Mouse (Mus musculus): ENCODE results near the gene Ryr2.
"Not testable (repeated sequence)": the region's sequence is repeated elsewhere in the genome, so short reads cannot be mapped to it uniquely, and the experiment has no call there.

Ryr2 gene

DNA sequence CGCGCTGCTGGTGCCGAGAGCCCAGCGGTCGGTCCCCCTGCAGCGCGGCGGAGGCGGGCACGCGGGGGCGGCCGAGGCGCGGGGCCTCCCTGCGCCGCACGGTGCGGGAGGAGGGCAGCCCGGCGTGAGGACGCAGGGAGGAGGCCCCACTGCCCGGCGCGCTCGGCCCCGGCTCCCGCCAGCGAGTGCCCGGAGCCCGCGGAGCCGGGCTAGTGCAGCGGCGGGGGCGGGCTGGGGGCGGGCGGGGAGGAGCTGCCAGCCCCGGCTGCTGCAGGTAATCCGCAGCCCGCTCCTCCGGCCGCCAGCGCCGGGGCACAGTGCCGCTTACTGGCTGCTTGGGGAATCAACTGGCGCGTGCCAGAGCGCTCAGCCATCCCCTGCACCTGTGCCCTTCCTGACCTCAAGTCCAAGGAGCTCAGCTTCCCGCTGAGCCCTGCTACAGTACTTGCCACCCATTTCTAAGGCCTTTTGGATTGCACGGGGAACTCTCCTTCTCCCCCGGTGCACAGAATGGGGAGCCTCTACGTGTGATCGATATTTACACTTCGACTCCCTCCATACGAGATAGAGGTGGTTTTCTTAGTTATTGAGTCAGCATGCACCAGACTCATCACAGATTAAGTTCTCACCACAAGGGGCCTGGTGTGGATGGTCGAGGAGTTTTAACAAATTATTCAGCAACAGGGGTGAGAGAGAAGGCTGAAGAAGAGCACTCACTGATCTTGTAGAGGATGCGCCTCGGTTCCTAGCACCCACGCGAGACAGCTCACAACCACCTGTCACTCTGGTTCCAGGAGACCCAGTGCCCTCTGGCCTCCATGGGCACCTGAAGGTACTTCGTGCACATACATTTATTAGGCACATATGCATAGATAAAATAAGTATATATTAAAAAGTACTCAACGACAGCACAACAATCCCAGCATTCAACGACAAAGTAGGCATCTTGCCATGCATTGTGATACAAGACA is at the start of gene Ryr2:
Ryr2 (minus strand) TSS at position 284 of the 971 bp plus-strand sequence.
- DNase-seq (ENCODE audit: low read depth, low spot score): peak; percentile 94

DNA sequence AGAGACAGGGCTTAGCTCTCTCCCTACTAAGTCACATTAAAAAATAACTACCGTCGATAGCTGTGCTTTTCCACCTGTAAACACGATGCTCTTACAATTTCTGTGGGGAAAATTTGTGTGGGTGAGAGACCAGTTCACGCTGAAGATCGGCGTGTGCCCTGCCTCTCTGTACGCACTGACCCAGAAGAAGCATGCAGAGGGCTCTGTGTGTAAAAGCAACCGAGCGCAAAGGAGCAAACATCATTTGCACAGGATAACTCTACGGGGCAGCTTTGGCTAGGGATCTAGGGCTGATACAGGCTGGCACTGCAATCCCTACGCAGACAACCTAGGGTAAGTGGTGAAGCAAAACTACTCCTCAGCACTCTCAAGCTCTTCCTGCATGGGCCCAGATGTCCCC is 47.2 kb upstream of the Ryr2 start:
- no peak for DNase-seq (ENCODE audit: low read depth, low spot score)

DNA sequence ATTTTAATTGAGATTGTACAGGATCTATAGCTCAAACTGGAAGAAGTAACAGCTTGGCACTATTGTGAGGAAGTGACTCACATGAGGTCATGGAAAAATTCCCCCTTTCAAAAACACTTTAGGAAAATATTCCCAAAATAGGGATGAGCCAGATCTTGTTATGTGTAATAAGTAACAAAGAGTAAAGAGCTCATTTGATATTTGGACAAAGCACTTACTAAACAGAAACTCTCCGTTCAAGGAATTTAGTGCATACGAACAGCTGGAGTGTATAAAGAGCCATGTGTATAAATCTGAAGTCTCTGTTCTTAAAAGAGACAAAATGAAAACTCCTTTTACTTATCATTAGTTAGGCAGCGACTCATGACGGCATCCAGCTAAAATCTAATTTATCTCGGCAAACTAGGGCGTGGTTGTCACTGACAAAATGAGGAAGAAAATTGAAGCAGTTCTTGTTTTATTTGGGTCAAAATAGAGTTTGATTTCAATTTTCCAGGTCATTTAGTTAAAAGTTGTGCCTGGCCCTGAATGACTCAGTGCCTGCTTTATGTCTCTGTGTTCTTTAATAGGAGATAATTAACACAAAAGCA is 40.3 kb upstream of the Ryr2 start:
- DNase-seq (ENCODE audit: low read depth, low spot score): no peak

- DNase-seq (ENCODE audit: low read depth, low spot score): no peak
Measured at GRCm38 (mm10) chr13:12146402-12146801, 39.7 kb upstream of the Ryr2 start.

GRCm38 (mm10) chr13:12143347-12143746 is 36.6 kb upstream of the Ryr2 start:
- DNase-seq (ENCODE audit: low read depth, low spot score): peak; percentile 29

- not testable (repeated sequence) for DNase-seq (ENCODE audit: low read depth, low spot score)
Measured at GRCm38 (mm10) chr13:12136461-12136860, 29.7 kb upstream of the Ryr2 start.

GRCm38 (mm10) chr13:12133549-12133948 is 26.8 kb upstream of the Ryr2 start:
- no peak for DNase-seq (ENCODE audit: low read depth, low spot score)

GRCm38 (mm10) chr13:12132160-12132710 is 25.5 kb upstream of the Ryr2 start:
- no peak for DNase-seq (ENCODE audit: low read depth, low spot score)

DNA sequence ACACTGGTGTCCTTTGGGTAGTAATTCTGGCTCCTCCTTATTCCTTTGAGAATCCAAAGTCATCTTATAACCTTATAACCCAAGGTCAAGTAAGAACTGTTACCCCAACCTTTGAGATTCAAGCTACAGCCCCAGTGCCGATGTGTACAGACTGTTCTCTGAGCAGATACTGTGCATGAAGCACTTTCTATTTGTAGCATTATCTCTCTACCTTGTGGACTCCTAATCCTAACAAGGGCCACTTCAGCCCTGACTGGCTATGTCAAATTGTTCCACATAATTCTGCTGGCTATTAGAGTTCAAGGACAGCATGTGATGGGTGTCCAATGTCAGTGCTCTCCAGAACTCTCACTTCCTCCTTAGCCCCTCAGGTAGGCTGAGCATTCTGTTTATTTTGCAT is 22.4 kb upstream of the Ryr2 start:
- DNase-seq (ENCODE audit: low read depth, low spot score): no peak

GRCm38 (mm10) chr13:12126099-12126498 is 19.4 kb upstream of the Ryr2 start:
- DNase-seq (ENCODE audit: low read depth, low spot score): peak; percentile 67

GRCm38 (mm10) chr13:12124940-12125540 is 18.3 kb upstream of the Ryr2 start:
- peak; percentile 94 for DNase-seq (ENCODE audit: low read depth, low spot score)

- no peak for DNase-seq (ENCODE audit: low read depth, low spot score)
Measured at GRCm38 (mm10) chr13:12115551-12115950, 8.8 kb upstream of the Ryr2 start.

GRCm38 (mm10) chr13:12114816-12115215 is 8.1 kb upstream of the Ryr2 start:
- no peak for DNase-seq (ENCODE audit: low read depth, low spot score)

DNA sequence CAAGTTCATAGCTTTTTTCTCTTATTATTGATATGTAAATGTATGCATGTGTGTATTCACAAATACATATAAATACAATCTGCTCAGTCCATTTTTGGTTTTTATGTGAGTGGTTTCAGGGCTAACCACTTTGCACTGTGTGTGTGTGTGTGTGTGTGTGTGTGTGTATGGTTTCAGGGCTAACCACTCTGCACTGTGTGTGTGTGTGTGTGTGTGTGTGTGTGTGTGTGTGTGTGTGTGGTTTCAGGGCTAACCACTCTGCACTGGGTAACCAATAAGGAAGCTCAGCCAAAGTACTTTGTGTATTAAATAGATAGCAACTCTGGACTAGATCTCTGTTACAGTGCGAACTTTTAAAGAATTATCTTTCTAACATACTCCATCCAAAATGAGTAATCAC is 2.2 kb upstream of the Ryr2 start:
- no peak for DNase-seq (ENCODE audit: low read depth, low spot score)

DNA sequence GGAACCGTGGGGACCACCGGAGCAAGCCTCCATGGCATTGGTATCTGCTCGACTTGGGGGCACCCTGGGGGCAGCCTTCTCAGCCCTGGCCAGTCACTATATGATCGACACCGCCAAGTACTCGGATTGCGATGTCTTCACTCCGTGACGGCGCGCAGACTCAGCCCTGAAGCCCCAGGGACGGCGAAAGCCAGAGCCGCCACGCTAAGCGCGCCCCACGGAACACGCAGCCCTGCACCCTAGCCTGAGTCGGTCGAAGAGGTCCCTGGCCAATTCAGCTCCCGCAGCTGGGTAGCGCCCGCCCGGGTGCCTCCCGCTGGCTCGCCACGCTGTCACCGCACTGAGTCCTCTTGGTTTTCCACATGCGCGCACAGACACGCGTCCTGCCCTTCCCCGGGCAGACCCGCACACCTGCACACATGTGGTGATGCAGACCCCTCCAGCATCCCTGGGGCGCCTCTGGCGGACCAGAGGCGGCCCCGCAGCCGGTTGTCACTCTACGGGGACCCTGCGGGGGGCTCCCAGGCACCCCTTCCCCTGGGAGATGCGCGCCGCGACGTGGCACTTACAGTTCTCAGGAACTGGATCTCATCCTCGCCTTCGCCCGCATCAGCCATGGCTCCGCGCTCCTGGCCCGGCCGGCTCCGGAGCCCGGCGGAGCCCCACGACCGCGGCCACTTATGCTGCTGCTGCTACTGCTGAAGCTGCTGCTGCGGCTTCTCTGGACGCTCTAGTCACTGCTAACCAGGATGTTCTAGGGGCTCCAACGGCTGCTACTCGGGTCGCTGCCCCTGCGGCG is 716 bp downstream of the Ryr2 start:
- DNase-seq (ENCODE audit: low read depth, low spot score): peak; percentile 60

- DNase-seq (ENCODE audit: low read depth, low spot score): peak; percentile 78
Measured at GRCm38 (mm10) chr13:12105231-12105829, 1.4 kb downstream of the Ryr2 start.

- DNase-seq (ENCODE audit: low read depth, low spot score): no peak
Measured at GRCm38 (mm10) chr13:12104318-12104717, 2.4 kb downstream of the Ryr2 start.

DNA sequence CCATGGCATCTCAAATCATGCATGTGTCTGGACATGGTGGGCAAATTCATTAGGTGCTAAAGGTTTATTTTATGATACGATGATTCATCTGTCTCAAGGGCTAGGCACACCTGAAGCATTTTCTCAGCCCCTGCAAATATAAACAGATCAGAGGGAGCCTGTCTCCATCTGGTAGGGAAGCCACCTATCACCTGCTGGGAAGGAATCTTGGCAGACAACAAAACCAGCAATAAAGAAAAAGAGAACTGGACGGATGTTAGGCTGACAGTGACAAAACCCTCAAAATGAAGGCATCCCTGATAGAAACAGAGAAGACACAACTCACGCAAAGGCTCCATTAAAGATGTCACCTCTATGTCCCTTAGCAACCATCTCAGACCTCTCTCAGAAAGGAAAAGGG is 3.7 kb downstream of the Ryr2 start:
- peak; percentile 82 for DNase-seq (ENCODE audit: low read depth, low spot score)

GRCm38 (mm10) chr13:12099446-12099845 is 7.3 kb downstream of the Ryr2 start:
- no peak for DNase-seq (ENCODE audit: low read depth, low spot score)

DNA sequence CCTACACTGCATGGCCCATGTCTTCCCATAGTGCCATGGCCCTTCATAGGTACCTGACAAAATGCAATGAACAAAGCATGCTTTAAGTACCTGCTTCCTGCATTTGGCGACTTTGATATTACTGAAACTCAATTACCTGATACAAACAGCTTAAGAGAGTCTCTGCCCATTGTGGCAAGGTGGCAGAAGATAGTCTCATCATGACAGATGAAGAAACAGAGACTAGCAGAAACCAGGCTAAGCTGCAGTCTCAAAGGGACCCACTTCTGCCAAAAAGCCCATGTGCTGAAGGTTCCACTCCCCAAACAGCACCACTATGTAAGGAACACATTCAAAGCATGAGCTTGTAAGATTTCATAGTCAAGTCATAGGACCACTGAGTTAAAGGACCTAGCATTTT is 7.8 kb downstream of the Ryr2 start:
- no peak for DNase-seq (ENCODE audit: low read depth, low spot score)

GRCm38 (mm10) chr13:12096382-12096932 is 10.3 kb downstream of the Ryr2 start:
- no peak for DNase-seq (ENCODE audit: low read depth, low spot score)
